Mouse (Mus musculus): Measurements from ENCODE around the gene Odaph.

The Odaph gene

DNA sequence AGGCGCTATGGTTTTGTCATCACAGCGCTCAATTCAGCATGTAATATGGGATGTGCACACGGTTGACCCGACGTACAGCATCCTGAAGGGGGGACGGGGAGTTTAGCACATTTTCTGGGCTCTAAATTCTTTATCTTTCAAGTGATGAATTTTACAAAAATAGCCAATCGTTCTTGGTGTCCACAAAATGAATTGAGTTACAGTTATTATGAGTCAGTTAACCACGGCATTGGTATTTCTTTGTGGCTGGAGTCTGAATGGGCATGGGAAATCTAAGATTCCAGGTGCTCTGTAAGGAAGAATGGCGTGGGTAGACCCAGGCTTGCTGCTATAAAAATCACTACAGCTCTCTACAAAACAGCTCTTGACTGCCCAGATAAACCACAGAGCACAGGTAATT, 2.0 kb downstream of the Odaph start:
- DNase-seq (ENCODE audit: low read depth, low spot score) = peak; percentile 74

DNA sequence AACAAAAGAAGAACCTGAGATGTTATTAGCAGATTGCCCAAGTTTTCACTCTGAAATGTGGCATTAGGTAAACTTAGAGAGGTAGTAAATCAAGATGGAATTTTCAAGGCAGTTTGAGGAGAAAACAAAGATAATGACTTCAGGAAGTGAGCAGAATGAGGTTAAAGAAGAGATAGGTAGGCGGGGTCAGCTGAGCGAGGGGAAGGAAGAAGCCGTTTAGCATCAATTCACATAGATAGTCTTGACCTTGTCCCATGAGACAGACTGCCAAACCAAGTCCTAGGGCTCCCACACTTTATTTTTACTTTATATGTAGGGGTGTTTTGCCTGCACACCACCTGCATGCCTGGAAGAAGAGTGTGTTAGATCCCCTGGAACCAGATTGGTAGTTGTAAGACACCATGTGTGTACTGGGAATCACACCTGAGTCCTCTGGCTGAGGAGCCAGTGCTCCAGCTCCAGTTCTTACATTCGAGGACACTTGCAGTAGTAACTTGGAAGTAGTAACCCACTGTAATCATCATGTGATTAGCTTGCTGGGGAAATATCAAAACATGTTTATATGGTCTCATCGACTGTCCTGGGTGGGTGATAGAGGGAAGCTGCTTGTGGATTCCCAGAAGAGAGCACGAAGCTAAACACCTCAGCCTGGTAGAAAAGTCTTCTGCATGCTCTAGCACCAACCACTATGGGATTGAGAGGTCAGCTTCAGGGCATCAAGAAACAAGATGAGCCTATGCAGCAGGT, 4.1 kb downstream of the Odaph start:
- no peak for DNase-seq (ENCODE audit: low read depth, low spot score)

DNA sequence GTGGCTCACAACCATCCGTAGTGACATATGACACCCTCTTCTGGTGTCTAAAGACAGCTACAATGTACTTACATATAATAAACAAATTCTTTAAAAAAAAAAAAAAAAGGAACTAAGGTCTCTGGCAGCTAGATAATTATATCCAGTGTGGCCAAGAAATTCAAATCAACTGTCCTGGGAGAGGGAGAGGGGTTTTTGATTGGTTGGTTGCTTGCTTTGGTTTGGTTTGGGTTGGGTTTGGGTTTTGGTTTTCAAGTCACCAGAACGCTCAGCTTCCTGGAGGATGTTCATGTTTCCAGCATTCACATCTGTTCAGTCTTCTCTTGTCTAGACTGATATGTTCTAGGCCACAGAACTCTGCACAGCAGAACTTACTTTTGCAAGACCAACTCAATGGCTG, 5.8 kb downstream of the Odaph start:
- no peak for DNase-seq (ENCODE audit: low read depth, low spot score)

DNA sequence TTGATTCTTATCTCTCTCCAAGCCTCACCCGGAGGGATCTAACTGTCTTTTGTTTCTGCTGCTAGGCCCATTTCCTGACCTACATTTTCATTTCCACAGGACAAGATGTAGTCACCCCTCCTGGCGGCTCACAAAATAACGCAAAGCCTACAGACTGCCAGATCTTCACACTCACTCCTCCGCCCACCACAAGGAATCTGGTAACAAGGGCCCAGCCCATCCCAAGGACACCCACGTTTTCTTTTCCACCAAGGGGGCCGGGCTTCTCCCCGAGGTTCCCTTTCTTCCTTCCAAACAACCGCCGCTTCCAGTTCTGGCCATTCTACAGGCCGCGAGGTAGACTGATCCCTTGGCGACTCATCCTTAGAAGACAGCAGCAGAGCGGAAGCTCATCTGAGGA, 7.3 kb downstream of the Odaph start:
- peak; percentile 9 for DNase-seq (ENCODE audit: low read depth, low spot score)

DNA sequence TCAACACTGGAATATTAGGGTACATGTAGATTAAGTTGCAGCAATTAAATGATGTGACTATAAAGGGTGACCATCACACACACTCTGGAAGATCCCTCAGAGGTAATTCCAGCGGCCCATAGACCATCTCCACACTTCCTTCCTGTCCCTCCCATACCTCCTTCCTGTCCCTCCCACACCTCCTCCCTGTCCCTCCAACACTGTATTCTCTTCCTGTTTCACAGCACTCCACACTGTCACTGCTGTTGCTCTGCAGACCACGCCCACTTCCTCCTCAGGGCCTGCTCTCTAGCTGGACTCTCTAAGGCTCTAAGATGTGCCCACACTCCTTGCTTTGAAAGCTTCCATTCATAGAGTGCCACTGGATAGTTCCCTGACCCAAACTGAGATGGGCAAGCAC, 13.5 kb downstream of the Odaph start:
- DNase-seq (ENCODE audit: low read depth, low spot score) = peak; percentile 65

DNA sequence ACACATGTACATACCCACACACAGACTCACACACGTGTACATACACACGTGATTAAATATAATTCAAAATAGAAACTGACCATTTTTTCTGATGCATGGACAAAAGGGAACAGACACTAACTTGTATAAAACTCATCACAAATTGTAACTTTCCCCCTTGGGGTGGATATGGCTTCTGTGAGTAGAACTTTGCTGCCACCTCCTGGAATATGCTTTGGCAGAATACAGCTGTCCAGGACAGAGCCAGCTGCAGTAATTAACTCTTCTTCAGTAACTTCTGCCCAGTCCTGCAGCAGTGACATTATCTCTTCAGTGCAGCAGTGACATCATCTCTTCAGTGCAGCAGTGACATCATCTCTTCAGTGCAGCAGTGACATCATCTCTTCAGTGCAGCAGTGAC, 15.7 kb downstream of the Odaph start:
- peak; percentile 47 for DNase-seq (ENCODE audit: low read depth, low spot score)

DNA sequence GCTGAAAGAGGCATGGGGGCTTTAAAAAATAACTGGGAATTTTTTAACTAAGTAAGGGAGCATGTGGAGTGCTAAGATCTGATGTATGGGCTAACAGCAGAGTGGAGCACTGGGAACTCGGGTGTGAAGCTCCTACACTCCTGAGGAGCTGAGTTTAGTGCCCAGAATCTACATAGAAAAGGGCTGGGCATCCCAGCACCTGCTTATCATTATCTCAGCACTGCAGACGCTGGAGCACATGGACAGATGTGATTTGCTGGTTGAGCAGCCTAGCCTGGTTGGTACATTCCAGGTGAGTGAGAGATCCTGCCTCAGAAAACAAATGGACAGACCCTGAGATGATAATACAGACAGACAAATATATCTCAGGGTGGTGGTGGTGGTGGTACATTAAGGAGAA, 22.6 kb downstream of the Odaph start:
- DNase-seq (ENCODE audit: low read depth, low spot score) = no peak

DNA sequence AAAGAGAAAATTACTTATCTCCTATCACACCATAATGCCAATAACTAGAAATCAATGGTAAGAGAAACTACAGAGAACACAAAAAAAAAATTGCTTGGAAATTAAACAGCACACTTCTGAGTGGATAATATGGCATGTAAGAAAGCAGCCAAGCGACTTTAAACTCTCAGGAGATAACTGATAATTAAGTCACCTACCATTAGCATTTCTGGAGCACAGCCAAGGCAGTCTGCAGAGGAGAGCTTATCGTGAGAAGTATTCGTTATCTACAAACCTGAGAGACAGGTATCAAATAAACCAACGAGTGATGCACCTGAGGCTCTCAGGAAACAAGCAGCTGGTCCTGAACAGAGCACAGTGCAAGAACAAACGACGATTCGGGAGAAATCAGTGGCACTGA, 24.5 kb downstream of the Odaph start:
- no peak for DNase-seq (ENCODE audit: low read depth, low spot score)

DNA sequence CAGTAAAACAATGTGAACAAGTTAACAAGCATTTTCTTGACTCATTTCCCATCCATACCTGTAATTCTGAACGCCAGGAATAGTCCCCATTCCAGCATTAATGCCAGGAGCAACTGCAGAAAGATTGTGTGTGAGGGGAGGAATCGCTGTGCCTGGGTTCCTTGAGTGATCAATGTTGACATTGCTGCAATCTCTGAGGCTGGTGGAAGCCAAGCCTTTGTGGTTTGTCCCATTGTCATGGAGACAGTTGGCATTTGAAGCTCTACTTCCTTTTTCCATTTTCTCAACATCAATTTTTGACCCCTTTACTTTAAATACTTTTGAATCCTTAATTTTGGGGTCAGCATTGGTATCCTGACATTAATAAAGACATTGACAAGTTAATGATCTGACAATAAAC, 32.7 kb downstream of the Odaph start:
- no peak for DNase-seq (ENCODE audit: low read depth, low spot score)

DNA sequence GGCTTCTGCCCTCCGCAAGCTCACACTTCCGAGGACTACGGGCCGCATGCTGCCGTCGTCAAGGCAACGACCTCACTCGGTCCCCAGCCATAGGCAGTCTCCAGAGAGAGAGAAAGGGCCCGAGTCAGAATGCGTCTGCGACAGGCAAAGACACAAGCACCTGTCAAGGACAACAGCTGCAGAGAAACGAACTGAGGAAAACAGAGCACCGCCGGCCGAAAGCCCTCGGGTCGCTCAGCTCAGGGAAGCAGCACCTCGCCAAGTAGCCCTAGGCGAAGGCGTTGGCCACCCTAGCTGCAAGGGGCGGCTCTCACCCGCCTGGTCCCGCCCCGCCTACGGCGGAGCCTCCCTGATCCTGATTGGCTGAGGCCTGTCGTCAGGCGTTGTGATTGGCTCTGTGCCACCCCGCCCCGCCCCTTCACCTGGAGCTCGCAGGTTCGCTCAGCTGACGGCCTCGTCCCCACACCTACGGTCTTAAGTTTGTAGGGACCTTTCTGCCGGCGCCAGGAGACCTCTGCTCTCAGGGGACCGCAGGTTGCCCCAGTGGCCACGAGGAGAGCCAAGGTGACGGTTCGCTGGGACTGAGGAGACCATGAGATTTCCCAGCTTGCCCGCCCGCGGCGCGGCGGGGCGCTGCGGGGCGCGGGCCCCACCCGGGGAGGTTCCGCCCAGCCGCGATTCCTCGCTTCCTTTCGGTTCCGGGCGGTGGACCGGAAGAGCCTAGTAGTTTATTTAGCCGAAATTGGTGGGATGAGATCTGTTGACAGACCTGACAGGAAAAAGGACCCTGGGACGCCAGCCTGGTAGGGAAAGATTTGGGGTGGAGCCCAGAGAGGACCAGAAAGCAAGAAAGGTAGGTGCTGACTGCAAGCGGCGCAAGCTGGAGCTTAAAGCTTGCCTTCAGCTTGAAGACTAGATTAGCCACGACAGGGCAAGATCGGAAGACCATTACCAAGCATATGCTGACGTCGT, 55.4 kb downstream of the Odaph start:
- peak; percentile 87 for DNase-seq (ENCODE audit: low read depth, low spot score)

DNA sequence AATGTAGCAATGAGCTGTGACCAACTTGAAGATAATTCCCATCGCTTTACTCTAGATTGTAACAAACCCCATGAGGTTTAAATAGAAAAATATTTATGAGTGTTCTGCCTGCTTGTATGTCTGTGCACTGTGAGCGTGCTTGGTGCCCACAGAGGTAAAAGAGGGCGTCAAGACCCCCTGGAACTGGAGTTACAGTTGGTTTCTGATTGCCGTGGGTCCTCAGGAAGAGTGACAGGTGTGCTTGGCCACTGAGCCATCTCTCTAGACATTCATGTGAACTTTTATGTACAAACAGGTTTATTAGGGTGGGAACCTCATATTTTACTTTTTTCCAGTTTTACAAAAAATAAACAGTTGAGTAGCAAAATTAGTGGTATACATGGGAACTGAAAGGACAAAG, 56.5 kb downstream of the Odaph start, which contains the start of gene Cdkl2:
TSS of gene Cdkl2 (minus strand) at position 101 of the 400 bp plus-strand sequence.
- DNase-seq (ENCODE audit: low read depth, low spot score) = no peak

Data from 3T3-L1 (cell line).